Mouse (Mus musculus): ENCODE results near the gene Chst5.

The Chst5 gene

DNA sequence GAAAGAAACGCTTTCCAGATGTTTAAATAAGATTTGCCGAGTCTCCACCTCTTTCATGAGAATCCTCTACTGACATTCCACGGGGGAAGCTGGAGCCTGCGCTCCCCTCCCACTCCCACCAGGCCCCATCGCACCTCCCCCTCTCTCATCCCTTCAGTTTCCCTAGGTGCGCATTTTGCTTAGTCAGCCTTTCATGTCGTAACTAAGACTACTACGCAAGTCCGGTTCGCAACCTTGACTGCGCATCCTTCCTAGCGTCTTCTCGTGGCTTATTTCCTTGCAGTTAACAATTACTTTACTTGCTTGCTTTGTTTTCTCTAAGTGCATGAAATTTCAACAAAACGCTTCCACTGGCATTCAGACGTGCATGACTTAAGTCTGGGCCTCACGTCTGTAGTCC is 21.5 kb upstream of the Chst5 start:
- DNase-seq (ENCODE audit: extremely low spot score, low read depth, low spot score), result no peak

DNA sequence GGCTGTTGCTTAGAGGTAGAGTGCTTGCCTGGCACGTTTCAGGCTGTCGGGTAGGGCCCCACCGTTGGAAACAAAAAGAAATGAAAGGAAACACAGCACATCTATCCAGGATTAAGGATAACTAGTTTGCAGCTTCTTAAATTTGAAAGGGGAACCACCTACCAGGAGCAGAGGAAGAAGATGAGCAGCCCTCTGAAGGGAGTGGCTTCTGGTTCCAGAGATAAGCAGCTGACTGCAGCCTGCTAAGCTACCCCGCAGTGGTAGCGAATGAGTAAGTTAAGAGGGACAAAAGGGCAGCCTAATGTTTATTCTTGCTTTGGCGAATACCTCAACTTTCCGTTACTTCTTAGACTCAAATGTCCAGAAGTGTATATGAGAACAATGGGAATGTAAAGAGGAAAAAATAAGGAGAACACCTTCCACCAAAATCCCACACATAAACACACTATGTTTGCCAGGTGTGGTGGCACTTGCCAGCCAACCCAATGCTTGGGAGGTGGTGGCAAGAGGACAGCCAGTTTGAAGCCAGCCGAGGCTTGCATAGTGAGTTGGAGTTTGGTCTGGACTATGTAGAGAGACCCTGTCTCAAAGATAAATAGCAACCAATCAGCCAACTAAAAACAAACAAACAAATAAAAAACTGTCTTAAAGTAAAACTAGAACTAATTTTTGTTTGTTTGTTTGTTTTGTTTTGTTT is 19.5 kb upstream of the Chst5 start:
- no peak for DNase-seq (ENCODE audit: extremely low spot score, low read depth, low spot score)

DNA sequence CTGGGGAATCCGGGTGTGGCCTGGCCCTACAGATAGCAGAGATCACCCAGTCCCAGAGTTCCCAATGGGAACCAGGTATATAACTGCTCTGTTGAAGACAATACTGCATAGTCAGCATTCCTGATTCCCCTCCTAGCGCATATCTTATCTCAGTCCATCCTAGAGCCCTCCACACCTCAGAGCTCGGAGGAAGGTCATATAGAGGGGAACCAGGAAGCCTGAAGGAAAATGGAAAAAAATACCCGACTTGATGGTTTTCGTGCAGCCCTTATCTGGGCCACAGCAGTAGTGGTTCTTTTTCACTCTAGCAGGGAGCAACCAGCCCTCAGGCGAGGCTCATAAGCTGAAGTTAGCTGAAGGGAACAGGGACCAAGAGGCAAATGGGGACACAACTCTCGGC is 14.7 kb upstream of the Chst5 start:
- DNase-seq (ENCODE audit: extremely low spot score, low read depth, low spot score), result no peak

DNA sequence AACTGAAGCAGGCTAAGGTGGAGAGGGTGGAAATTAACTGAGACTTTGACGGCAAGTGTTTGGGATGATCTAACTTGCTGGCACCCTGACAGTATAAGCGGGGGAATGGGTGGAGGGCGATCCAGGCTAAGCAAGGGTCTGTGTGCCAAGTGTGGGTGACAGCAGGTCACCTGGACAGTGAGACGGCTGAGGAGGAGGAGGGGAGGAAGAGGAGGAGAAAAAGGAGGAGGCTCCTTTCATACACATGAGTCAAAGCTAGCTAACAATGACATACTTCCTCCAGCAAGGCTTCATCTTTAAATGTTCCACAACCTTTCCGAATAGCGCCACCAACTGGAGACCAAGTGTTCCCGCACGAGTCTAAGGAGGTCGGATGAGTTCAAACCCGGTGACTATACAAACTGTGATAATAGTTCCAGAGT is 13.1 kb upstream of the Chst5 start:
- no peak for DNase-seq (ENCODE audit: extremely low spot score, low read depth, low spot score)

DNA sequence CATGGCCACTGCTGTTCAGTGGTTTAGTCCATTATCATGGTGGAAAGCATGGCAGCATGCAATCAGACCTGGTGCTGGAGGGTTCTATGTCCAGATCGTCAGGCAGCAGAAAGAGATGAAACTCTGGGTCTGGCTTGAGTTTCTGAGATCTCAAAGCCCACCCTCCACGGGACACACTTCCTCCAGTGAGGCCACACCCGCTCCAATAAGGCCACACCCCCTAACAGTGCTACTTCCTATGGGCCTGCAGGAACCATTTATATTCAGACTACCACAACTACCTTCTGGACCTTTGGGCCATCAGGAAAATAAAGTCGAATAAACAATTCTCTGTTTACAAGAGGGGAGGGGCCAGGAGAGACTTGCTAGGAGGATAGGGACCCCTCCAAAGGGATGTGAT is 10.7 kb upstream of the Chst5 start:
- no peak for DNase-seq (ENCODE audit: extremely low spot score, low read depth, low spot score)

DNA sequence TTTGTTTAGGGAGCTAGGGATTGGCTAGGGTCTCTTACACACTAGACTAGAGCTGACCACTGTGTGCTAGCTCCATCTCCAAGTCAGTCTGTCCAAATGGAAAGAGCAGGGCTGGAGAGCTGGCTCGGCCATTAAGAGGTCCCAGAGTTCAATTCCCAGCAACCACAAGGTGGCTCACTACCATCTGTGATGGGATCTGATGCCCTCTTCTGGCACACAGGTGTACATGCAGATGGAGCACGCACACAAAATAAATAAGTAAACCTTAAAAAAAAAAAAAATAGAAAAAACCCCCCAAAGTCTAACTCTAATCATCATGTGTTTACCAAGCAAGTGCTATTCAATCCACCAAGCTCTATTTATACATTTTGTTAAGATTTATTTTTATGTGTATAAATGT is 9.4 kb upstream of the Chst5 start:
- no peak for DNase-seq (ENCODE audit: extremely low spot score, low read depth, low spot score)

DNA sequence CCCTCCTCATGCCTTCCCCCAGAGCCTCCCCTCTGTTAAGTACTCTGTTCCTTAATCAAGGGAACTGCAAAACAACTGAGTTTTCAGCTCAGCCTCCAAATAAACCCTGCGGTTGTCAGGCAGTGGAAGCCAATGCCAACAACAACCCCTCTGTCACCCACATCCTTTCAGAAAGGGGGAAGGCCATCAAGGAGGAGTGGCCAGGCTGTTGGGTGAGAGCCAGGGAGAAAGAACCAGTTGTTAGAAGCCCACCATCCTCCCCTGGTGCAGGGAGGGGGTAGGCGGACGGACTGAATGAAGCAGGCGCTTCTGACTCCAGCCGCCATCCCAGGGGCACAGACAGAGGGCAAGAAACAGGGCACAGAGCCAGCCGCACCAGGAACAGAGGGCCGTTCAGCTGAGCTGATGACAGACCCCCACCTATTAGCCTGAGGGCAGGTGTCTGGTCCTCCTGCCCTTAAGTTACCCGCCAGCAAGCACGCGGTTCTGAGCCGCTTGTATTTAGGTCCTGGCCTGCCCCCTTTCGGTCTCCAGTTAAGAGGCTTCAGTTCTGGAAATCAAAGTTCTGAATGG is 2.7 kb upstream of the Chst5 start:
- DNase-seq (ENCODE audit: extremely low spot score, low read depth, low spot score), result no peak

DNA sequence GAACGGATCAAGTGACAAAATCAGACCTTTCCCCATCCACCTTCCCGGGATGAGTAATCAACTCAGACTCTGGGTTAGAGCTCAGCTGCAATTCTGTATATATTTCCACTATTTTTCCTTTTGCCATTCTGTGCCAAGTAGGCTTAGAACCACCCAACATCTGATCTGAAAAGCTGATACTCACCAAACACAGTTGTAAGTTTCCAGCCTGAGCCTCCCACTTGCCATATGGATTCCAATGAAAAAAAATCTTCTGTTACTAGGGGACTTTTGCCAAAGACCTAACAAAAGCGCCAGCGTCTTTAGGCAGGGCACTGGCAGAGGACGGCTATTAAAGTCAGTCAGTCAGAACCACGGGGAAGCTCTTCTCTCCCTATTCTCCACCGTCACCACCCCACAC is 1.3 kb upstream of the Chst5 start:
- no peak for DNase-seq (ENCODE audit: extremely low spot score, low read depth, low spot score)

DNA sequence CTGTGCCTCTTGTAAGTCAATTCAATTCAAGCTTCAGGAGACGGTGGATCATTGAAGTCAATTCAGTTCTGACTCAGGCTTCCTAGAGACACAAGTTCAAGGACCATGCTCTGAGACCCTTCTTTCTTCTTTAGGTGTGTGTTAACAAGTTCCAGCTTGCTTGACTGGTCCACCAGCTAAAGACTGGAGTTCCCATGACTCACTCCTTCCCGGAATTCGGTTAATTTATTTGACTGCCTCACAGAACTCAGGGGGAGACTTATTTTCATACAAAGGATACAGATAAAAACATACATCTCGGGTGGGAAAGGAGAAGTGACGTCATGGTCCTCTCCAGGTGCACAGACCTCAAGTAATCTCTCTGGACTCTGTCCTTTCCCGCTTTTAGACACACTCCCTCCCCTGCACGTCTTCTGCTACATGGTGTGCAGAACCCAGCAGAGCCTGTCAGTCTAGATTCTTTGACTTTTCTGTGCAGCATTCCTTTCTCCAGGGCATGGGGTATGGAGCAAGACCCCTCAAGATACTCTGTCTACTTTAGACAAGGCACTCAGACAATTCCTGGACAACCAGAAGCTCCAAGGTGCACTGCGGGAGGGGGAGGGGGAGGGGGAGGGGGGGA is 4.6 kb downstream of the Chst5 start:
- no peak for DNase-seq (ENCODE audit: extremely low spot score, low read depth, low spot score)

DNA sequence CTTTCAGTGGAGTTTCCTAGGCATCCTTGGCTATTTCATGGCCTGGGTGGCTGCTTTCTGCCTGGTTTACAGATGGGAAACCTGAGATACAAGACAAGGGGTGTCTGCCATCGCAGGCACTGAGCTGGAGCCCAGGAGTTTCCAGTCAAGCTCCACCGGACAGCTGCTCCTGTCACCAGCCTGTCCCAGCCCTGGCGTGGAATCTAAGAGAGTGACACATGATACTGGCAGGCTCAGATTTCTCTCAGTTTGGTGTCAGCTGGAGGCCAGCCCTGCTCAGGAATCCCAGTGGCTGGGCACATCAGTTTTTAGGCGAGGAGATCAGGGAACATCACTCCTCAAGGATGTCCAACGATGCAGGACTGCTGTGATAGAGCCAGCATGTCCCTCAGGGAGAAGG is 8.2 kb downstream of the Chst5 start:
- DNase-seq (ENCODE audit: extremely low spot score, low read depth, low spot score), result no peak

DNA sequence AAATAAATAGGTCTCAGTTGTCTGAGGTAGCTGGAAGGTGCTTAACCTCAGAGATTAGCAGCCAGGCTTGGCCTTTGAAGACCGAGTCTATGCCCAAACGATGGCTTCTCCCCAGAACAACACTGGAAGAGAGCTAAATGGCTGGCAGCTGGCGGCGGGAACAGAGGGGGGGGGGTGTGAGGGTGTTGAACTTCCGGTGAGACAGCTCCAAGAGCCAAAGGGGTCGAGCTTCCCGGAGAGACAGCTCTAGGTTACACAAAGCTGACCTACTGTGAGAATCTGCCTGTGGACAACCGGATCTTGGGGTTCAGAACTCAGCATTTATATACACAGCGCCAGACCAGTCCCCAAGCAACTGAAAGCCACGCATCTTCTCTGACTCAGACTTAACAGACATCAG is 11.7 kb downstream of the Chst5 start:
- no peak for DNase-seq (ENCODE audit: extremely low spot score, low read depth, low spot score)

DNA sequence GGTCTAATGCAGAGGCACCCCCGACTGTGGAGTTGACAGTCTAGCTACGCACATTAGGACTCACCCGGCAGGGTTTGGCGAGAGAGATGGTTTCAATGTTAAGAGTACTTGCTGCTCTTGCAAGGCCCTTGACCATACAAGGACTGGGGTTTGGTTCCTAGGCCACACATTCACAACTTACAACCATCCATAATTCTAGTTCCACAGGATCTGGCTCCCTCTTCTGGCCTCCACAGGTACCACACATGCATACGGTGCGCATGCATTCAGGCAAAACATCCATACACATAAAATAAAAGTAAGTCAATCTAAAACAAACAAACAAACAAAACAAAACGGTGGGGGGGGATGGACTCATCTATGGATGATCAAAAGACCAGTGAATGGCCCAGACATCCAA is 15.3 kb downstream of the Chst5 start:
- no peak for DNase-seq (ENCODE audit: extremely low spot score, low read depth, low spot score)

DNA sequence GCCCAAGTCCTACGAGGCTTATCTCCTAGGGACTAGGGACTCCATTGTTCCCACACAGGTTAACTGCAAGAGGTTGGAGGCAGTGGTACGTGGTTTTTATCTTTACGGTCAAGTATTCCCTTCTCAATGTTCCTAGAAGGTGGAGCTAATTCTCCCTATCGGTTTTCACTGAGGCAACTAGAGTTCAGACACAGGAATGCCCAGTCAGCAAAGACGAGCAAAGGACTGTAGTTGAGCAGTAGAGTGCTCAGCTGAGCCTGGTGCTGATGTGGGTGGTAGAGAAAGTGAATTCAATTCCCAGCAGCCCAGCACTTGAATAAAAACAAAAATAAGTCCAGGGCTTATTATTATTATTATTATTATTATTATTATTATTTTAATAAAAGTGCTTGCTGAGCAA is 17.6 kb downstream of the Chst5 start:
- no peak for DNase-seq (ENCODE audit: extremely low spot score, low read depth, low spot score)

DNA sequence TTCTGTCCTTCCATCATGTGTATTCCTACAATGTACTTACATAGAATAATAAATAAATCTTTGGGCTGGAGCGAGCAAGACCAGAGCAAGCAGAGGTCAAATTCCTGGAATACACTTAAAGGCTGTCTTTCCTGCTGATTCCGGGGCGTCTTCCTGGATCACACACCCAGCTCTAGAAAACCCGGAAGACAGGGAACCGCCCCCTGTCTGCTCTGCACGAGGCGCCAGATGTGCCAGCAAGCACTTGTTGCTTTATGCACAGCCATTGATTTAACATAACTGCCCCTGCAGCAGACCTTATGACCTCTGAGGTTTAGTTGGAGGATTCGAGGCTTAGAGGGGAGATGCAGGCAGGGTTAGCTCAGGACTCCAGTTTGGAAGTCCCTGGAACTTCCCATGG is 18.3 kb downstream of the Chst5 start:
- DNase-seq (ENCODE audit: extremely low spot score, low read depth, low spot score), result no peak

DNA sequence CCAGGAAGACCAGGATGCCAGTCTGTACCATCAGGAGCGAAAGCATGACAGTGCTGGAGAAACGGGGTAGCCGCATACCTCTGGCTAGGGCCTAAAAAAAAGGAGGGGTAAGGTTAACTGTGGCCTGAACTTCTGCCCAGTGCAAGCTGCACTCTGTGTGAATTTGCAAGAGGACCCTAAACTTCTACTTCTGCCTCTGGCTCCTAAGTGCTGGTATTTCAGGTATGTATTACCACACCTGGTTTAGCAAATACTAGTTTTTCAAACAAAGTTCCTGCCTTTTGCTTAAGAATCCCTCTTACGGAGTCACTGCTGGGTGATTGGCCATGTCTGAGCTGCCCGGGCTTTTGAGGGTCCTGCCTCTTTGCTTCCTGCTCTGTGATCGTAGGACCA is 19.3 kb downstream of the Chst5 start:
- DNase-seq (ENCODE audit: extremely low spot score, low read depth, low spot score), result no peak

DNA sequence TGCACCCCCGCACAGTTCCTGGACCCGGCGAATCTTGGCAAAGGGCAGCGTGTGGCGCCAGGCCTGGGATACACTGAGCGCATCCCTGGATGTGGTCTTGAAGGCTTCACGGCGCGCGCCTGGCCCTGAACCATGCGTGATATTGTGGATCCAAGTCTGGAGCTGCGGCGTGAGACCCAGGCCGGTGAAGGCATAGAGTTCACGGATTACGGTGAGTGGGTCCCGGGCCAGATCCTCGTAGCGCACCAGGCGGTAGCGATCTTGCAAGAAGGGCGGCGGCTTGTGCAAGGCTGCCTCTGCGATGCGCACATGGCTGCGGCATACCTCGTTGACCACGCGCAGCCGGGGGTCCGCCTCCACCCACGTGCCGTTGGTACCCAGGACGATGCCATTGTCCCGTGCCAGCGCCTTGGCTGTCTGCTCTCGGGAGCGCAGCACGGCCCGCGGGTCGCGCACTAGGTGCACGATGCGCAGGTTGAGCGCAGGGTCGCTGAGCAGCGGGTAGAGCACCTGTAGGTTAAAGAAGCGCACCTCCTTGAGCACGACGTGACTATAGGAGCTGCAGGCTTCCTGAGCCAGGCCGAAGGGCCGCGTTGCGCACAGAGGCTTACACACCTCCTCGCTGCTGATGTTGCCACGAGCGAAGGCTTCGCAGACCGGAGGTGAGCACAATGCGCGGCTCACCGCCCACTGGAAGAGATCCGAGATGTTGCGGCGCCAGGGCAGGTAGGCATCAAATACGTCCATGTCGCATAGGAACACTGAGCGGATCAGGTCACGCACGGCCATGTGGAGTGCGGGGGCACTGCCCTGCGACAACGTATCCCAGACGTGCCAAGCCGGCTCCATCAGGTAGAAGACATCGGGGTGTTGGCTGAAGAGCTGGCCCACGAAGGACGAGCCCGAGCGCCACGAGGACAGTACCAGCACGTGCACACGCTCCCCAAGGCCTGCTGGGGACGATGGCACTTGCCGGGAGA is 20.0 kb downstream of the Chst5 start:
- DNase-seq (ENCODE audit: extremely low spot score, low read depth, low spot score), result no peak

DNA sequence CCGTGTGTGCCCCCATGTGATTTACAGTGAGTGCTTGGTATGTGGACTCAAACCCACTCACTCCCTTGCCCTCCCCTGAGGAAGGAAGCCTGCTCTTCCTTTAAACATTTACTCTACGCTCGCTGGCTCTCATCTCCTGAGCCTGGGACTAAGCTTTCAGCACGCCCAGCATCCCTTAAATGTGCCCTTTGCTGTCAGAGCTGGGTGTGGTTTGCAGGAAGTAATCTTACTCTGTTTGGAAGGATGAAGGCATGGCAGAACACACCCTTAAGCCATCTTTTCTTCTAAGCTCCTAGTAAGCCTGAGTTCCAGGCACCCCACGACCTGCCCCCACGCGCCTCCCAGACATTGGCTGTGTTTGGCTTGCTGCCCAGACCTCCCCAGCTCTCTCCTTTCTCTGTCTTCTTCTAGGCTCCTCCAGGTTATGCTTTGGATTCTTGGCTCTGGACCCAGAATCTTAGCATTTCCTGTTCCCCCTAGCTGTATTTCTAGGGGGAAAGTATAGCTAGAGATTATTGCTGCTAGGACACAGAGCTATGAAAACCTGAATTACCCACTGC is 22.1 kb downstream of the Chst5 start:
- no peak for DNase-seq (ENCODE audit: extremely low spot score, low read depth, low spot score)

DNA sequence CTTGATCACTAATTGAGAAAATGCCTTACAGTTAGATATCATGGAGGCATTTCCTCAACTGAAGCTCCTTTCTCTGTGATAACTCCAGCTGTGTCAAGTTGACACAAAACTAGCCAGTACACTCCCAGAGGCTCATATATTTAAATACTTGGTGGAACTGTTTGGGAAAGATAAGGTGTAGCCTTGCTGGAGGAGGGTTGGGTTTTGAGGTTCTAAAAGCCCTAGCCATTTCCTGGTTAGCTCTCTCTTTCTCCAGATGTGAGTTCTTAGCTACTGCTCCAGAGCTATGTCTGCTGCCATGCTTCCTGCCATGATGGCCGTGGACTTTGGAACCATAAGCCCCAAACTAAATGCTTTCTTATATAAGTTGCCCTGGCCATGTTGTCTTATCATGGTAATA is 22.8 kb downstream of the Chst5 start:
- no peak for DNase-seq (ENCODE audit: extremely low spot score, low read depth, low spot score)

DNA sequence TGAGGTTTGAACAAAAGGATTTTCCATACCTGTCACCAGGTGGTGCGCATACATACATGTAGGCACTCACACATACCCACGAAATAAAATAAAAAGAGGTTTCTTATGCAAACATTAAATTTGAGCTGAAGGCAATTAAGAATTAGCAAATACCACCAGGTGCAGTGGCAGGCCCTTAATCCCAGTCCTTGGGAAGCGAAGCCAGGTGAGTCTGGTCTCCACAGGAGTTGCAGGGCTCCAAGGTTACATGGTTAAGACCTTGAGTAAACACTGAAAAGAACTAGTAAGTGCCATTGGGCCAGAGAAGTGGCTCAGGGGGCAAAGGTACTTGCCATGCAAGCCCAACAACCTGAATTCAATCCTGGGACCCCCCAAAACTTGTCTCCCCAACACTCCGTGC is 26.6 kb downstream of the Chst5 start:
- DNase-seq (ENCODE audit: extremely low spot score, low read depth, low spot score), result no peak

DNA sequence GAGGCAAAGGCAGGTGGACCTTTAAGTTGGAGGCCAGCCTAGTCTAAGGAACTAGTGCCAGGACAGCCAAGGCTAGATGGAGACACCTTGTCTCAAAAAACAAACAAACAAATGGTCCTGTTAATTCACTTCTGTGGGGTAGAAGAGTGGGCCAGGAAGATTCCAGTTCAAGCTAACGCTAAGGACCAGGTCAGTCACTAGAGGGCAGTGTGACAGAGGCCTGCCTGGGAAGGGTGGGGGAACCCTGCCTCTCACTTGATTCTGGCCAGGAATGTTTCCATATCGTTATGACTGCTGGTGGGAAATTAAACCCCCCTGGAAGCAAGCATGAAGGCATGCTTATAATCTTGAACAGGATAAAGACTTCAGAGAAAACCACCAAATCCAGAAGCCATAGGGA is 28.7 kb downstream of the Chst5 start:
- no peak for DNase-seq (ENCODE audit: extremely low spot score, low read depth, low spot score)

DNA sequence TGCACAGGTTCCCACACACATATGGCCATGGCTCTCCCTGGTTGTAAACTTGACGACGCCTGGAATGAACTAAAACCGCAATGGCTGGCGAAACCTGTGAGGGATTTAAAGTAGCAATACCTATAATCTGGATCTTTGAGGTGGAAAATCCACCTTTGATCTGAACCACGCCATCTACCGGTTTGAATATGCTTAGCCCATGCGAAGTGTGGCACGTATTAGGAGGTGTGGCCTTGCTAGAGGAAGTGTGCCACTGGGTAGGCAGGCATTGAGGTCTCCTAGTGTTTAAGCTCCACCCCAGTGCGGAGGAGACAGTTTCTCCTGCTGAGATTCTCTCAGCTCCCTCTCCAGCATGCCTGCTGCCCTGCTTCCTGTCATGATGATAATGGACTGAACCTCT is 32.5 kb downstream of the Chst5 start:
- no peak for DNase-seq (ENCODE audit: extremely low spot score, low read depth, low spot score)

All from hindlimb bud, embryonic 11.5 days (tissue).